Mouse (Mus musculus): ENCODE measurements at regions not wholly inside any gene's neighbourhood (a gene's known extent, or its start where the extent isn't known, plus 50 kb on each side); places are given as distances from the start of the nearest gene placed in this dataset.

DNA sequence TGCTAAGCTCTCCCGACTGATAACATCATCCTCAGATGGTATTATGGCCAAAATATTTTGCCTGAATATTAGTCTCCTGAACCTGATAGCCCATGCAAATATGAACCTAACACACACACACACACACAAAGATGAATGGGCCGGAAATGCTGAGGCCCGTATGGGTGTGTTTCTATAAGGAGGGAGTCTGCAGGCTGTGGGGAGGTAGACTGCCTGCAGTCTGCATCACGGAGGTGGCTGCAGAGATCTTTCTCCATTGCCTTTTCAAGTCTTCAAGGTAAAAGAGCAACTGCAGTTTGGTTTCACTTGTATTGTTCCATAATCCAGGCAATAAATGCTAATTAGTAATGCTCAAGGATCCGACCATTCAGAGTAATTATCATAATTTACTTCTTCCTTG is 424.3 kb upstream of the Ubash3b start:
- Histone ChIP-seq H3K27ac (peak overlapping the region; percentile 36; the same call in 1 of the 2 replicates), H3K27me3 (no peaks in the 10 kb centered on the region), H3K9me3 (replicated peaks) (no peaks in the 10 kb centered on the region), H3K4me2 (peak overlapping the region; percentile 17; the same call in 1 of the 2 replicates), H3K9ac (no peak overlapping the region), H3K36me3 (peaks cover 11% of the 10 kb centered on the region; the same call in 1 of the 2 replicates), H3K4me1 (replicated peaks) (peaks cover 37% of the 10 kb centered on the region), H3K4me3 (no peak overlapping the region)
- 62% methylated on average over 5 of the region's 5 CpGs for WGBS
- ATAC-seq (replicated peaks; ENCODE audit: insufficient number of reproducible peaks, insufficient read depth, low FRiP score, low read depth): no peak

DNA sequence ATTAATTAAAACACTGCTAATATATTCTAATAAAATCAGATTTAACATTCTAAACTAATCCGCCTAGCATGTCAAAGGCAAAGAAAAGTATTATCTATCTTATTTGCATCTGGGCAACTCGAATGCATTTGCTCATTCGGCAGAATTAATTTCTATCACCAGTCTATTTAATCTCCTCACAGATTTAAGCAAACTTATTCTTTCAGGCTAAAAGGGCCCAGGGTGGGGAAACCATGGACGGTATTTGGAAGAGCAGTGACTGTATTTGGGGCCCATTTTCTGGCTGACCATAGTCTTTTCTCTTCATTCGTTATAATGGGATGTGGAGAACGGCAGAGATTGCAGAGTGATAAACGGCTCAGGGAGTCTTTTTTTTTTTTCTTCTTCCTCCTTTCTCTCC is 423.5 kb upstream of the Ubash3b start:
- H3K9ac ChIP-seq: no peak overlapping the region
- H3K4me2 ChIP-seq: peak overlapping the region; percentile 11; the same call in 1 of the 2 replicates
- H3K27ac ChIP-seq: no peak overlapping the region
- 60% methylated on average over 7 of the region's 7 CpGs for WGBS
- no peaks in the 10 kb centered on the region for H3K9me3 ChIP-seq (replicated peaks)
- peaks cover 34% of the 10 kb centered on the region for H3K4me1 ChIP-seq (replicated peaks)
- no peaks in the 10 kb centered on the region for H3K27me3 ChIP-seq
- ATAC-seq (replicated peaks; ENCODE audit: insufficient number of reproducible peaks, insufficient read depth, low FRiP score, low read depth): no peak
- 0 out of 2 replicates have a peak, but pooled peaks cover 4% of the 10 kb centered on the region for H3K36me3 ChIP-seq
- no peak overlapping the region for H3K4me3 ChIP-seq

DNA sequence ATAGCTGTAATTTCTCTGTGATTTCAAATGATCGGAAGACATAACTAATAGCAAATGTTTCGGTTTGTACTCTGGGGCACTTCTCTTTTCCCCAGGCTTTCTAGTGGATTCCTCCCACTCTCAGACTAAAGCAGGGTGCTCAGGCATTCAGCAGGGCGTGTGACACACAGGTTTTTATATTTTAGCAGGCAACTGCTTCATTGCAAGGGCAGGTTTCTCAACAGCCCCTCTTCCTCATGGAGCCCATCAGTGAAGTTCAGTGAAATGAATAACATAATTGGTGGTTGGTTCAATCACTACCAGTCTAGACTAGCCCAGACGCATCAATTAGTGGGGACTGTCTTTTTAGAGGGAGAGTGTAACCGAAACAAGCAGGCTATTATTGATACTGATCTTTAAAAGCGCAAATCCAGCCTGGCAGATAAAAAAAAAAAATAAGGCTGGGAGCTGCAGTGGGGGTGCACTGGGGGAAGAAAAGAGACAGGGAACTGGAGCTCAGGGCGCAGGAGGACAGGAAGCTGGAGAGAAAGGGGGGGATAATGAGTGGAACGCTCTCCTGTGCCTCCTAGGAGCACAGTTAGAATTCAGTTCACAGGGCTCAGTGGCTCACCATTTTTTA is 422.3 kb upstream of the Ubash3b start:
- peak overlapping the region; percentile 31 for H3K27ac ChIP-seq
- no peak for ATAC-seq (replicated peaks; ENCODE audit: insufficient number of reproducible peaks, insufficient read depth, low FRiP score, low read depth)
- no peaks in the 10 kb centered on the region for H3K27me3 ChIP-seq
- H3K4me1 ChIP-seq (replicated peaks): peaks cover 32% of the 10 kb centered on the region
- WGBS: 43% methylated on average over 8 of the region's 8 CpGs
- peak overlapping the region; percentile 71 for H3K4me3 ChIP-seq
- no peaks in the 10 kb centered on the region for H3K9me3 ChIP-seq (replicated peaks)
- H3K36me3 ChIP-seq: 0 out of 2 replicates have a peak, but pooled peaks cover 3% of the 10 kb centered on the region
- H3K4me2 ChIP-seq: peak overlapping the region; percentile 70
- H3K9ac ChIP-seq: peak overlapping the region; percentile 20

DNA sequence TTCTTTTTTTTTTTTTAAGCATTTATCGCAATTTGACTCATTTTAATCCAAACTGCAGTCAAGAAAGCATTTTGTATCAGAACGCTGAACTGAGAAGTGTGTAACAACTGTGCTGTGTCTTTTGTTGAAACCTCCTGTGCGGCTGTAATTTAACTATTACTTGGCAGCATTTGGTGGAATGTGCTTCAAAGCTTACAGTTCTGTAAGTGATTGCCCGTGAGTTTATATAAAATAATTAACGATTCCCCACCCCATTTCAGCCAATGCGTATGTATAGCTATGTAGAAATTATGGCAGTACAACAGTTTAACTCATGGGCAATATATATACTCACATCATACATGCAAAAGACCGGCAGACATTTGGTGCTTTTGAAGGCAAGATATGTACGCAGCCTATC is 421.8 kb upstream of the Ubash3b start:
- Histone ChIP-seq H3K36me3 (0 out of 2 replicates have a peak, but pooled peaks cover 3% of the 10 kb centered on the region), H3K4me3 (peak overlapping the region; percentile 71), H3K4me1 (replicated peaks) (peaks cover 26% of the 10 kb centered on the region), H3K4me2 (peak overlapping the region; percentile 70), H3K27me3 (no peaks in the 10 kb centered on the region), H3K27ac (peak overlapping the region; percentile 31), H3K9ac (peak overlapping the region; percentile 34), H3K9me3 (replicated peaks) (no peaks in the 10 kb centered on the region)
- WGBS: 53% methylated on average over 8 of the region's 8 CpGs
- ATAC-seq (replicated peaks; ENCODE audit: insufficient number of reproducible peaks, insufficient read depth, low FRiP score, low read depth): no peak

DNA sequence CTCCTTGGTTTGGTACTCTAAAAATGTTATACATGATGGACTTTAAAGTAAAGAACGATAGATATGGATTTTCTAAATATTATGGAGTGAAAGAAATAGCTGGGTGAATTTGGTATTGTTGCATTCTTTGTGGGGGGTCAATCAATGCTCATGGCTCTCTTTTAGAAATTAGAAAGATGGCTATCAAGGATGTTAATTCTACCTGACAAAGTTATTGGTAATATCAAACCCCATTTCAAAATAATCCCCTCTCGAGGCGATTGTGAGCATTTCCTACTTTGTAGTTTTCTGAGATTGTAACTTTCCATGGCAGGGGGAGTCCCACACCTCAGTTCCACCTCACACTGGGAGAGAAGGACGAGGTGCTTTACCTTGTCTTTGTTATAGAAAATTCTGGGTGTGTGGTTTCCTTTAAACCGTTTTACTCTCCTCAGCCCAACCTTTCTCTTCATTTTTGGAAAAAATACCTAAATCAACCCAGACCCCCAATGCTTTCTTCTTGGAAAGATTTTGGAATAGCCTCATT is 421.3 kb upstream of the Ubash3b start:
- H3K4me3 ChIP-seq: peak overlapping the region; percentile 71
- no peak for ATAC-seq (replicated peaks; ENCODE audit: insufficient number of reproducible peaks, insufficient read depth, low FRiP score, low read depth)
- H3K9me3 ChIP-seq (replicated peaks): no peaks in the 10 kb centered on the region
- H3K4me2 ChIP-seq: peak overlapping the region; percentile 70
- peak overlapping the region; percentile 31 for H3K27ac ChIP-seq
- WGBS: 40% methylated on average over 5 of the region's 5 CpGs
- peaks cover 25% of the 10 kb centered on the region for H3K4me1 ChIP-seq (replicated peaks)
- H3K9ac ChIP-seq: peak overlapping the region; percentile 34
- no peaks in the 10 kb centered on the region for H3K27me3 ChIP-seq
- 0 out of 2 replicates have a peak, but pooled peaks cover 3% of the 10 kb centered on the region for H3K36me3 ChIP-seq

DNA sequence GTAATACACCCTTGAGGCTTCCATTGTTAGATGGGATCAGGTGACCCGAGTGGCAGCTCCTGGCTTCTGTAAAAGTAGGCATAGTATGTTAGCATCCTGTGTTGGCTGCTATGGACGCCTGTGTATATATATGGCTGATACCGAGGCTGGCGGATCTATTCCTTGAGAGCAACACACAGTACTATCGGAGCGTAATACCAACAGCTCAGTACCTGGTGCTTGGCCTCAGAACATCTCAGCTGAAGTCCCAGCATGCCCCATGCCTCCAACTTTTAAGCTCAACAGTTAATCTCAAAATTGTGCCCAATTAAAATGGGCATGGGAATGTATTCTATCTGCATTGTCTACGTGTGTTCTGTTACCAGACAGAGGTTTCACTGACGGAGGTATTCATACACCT is 420.7 kb upstream of the Ubash3b start:
- peak overlapping the region; percentile 71 for H3K4me3 ChIP-seq
- H3K4me1 ChIP-seq (replicated peaks): peaks cover 22% of the 10 kb centered on the region
- H3K4me2 ChIP-seq: peak overlapping the region; percentile 70
- H3K9ac ChIP-seq: peak overlapping the region; percentile 76; the same call in 1 of the 2 replicates
- 0 out of 2 replicates have a peak, but pooled peaks cover 3% of the 10 kb centered on the region for H3K36me3 ChIP-seq
- no peak for ATAC-seq (replicated peaks; ENCODE audit: insufficient number of reproducible peaks, insufficient read depth, low FRiP score, low read depth)
- no peaks in the 10 kb centered on the region for H3K27me3 ChIP-seq
- H3K27ac ChIP-seq: peak overlapping the region; percentile 91
- WGBS: 33% methylated on average over 8 of the region's 8 CpGs
- no peaks in the 10 kb centered on the region for H3K9me3 ChIP-seq (replicated peaks)

DNA sequence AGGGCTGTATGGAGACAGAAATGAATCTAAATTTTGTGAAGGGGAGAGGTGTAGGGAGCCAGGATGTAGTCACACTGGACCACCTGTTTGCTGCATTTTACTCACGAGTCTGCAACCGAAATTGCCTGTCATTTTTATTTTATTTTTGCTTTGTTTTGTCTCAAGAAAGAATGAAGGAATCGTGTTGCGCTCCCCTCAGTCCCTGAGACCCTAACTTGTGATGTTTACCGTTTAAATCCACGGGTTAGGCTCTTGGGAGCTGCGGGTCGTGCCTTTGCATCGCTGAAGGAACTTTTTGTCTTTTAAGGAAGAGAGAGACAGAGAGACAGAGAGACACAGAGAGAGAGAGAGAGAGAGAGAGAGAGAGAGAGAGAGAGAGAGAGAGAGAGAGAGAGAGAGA is 420.2 kb upstream of the Ubash3b start:
- 22% methylated on average over 9 of the region's 9 CpGs for WGBS

DNA sequence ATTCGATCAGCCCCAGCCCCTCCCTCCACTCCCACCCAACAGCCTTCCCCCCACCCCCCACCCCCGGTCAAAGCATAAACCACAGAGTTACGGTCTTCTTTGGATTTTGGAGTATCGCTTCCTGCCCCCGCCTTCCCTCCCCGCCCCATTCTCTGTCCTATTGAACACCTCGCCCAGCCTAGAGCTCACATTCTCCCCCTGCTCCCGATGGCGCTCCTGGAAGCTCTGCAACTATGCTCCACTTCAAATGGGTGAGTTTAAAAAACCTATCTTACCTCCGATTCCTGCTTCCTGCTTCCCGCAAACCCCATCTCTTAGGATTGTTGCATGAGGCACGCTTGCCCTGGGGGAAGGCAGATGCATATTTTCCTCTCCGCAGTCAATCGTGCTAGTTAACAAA is 419.7 kb upstream of the Ubash3b start:
- peak overlapping the region; percentile 91 for H3K27ac ChIP-seq
- under 1% methylated on average over 14 of the region's 14 CpGs for WGBS
- ATAC-seq (replicated peaks; ENCODE audit: insufficient number of reproducible peaks, insufficient read depth, low FRiP score, low read depth): no peak

More for the DNA sequence above, 420.2 kb upstream of the Ubash3b start:
- peak overlapping the region; percentile 91 for H3K27ac ChIP-seq
- H3K4me2 ChIP-seq: peak overlapping the region; percentile 70
- no peak for ATAC-seq (replicated peaks; ENCODE audit: insufficient number of reproducible peaks, insufficient read depth, low FRiP score, low read depth)
- no peaks in the 10 kb centered on the region for H3K27me3 ChIP-seq
- H3K9ac ChIP-seq: peak overlapping the region; percentile 76
- peak overlapping the region; percentile 71 for H3K4me3 ChIP-seq
- H3K9me3 ChIP-seq (replicated peaks): no peaks in the 10 kb centered on the region
- H3K36me3 ChIP-seq: 0 out of 2 replicates have a peak, but pooled peaks cover 3% of the 10 kb centered on the region
- peaks cover 20% of the 10 kb centered on the region for H3K4me1 ChIP-seq (replicated peaks)

DNA sequence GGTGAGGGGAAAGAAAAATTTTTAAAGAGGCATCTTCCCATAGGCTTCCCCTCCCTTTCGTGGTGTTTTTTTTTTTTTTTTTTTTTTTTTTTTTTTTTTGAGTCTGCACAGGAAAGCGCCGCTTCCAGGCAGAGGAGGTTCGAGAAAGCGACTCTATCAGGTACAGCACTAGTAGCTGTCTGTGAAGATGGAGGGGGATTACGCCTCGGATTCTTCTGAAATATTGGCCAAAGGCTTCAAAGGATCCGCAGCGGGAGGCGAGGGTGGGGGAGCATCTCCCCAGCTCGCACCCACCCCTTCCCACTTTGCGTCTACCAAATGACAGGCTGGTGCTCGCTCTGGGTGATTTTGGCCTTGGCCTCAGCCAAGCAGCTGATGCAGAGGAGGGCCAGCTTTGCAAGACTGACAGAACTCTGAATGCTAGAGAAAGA is 419.1 kb upstream of the Ubash3b start:
- peak overlapping the region; percentile 70 for H3K4me2 ChIP-seq
- H3K9ac ChIP-seq: peak overlapping the region; percentile 76
- no peaks in the 10 kb centered on the region for H3K9me3 ChIP-seq (replicated peaks)
- H3K4me3 ChIP-seq: peak overlapping the region; percentile 71
- H3K27ac ChIP-seq: peak overlapping the region; percentile 91
- 1% methylated on average over 13 of the region's 13 CpGs for WGBS
- H3K36me3 ChIP-seq: no peaks in the 10 kb centered on the region
- H3K4me1 ChIP-seq (replicated peaks): peaks cover 20% of the 10 kb centered on the region
- no peaks in the 10 kb centered on the region for H3K27me3 ChIP-seq
- ATAC-seq (replicated peaks; ENCODE audit: insufficient number of reproducible peaks, insufficient read depth, low FRiP score, low read depth): peak; percentile 53

More for the DNA sequence above, 419.7 kb upstream of the Ubash3b start:
- H3K4me3 ChIP-seq: peak overlapping the region; percentile 71
- H3K9ac ChIP-seq: peak overlapping the region; percentile 76
- peaks cover 18% of the 10 kb centered on the region for H3K4me1 ChIP-seq (replicated peaks)
- H3K4me2 ChIP-seq: peak overlapping the region; percentile 70
- H3K36me3 ChIP-seq: no peaks in the 10 kb centered on the region
- H3K9me3 ChIP-seq (replicated peaks): no peaks in the 10 kb centered on the region
- no peaks in the 10 kb centered on the region for H3K27me3 ChIP-seq

DNA sequence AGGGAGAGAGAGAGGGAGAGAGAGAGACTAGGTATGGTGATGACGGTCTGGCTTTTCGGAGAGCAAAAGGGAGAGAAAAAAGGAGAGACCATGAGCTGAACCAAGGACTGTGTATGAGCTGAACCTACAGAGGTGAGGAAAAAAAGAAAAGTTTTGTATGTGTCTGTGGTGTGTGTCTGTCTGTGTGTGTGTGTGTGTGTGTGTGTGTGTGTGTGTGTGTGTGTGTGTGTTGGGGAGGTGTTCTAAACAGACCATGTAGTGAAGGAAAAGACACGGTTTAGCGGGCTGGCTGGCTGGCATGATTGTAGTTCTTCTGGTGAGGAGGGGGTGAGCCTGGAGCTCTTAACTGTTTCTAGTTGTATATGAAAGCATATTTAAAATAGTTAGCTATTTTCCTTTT is 418.6 kb upstream of the Ubash3b start:
- peak; percentile 51 for ATAC-seq (replicated peaks; ENCODE audit: insufficient number of reproducible peaks, insufficient read depth, low FRiP score, low read depth)
- Histone ChIP-seq H3K27ac (peak overlapping the region; percentile 91), H3K4me1 (replicated peaks) (peaks cover 20% of the 10 kb centered on the region), H3K4me3 (peak overlapping the region; percentile 71), H3K4me2 (peak overlapping the region; percentile 70), H3K9me3 (replicated peaks) (no peaks in the 10 kb centered on the region), H3K27me3 (no peaks in the 10 kb centered on the region), H3K9ac (peak overlapping the region; percentile 76), H3K36me3 (no peaks in the 10 kb centered on the region)
- WGBS: 0% methylated on average over 4 of the region's 4 CpGs

DNA sequence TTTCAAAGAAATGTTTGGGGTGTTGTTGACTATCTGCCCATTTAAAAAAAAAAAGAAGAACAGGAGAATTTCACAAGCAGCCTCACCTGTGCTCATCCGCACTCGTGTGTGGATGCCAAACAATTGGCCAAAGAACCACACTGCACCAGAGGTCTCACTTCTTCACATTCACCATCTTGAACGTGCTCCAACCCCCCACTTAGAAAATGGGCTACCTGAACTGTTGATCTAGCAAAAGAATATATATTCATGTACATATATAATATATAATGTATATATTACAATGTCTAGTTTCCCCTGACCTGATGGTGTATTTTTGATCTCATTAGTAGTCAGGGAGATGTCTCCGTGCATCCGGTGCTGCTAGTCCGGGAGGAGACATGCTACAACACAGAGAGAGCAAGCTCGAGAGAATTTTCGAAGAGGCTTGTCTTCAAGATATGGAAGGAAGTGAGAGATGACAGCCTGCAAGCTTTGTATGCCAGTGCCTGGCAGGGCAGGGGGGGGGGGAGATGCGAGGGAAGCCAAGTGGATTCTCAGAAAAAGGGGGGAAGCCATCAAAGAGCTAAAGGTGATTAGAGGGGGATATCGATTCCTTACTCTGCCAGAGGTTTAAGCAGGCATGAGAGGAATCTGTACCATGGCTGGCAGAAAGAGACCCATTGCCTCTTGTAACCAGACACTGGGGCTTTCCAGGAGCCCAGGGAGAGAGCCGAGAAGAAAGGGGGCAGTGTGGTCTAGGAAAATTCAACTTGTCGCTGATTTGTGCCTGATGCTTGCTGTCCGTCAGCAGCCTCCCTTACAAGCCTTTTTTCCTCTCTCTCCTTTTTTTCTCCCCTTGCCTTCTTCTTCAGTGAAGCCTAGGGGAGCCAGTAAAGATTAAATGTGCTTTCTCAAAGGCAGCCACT is 417.9 kb upstream of the Ubash3b start:
- H3K9ac ChIP-seq: peak overlapping the region; percentile 76
- H3K4me3 ChIP-seq: peak overlapping the region; percentile 71
- H3K27ac ChIP-seq: peak overlapping the region; percentile 91
- H3K9me3 ChIP-seq (replicated peaks): no peaks in the 10 kb centered on the region
- H3K36me3 ChIP-seq: no peaks in the 10 kb centered on the region
- H3K27me3 ChIP-seq: no peaks in the 10 kb centered on the region
- peaks cover 20% of the 10 kb centered on the region for H3K4me1 ChIP-seq (replicated peaks)
- peak overlapping the region; percentile 70 for H3K4me2 ChIP-seq
- ATAC-seq (replicated peaks; ENCODE audit: insufficient number of reproducible peaks, insufficient read depth, low FRiP score, low read depth): peak; percentile 74
- 24% methylated on average over 12 of the region's 13 CpGs for WGBS
